Mouse (Mus musculus) embryonic facial prominence, embryonic 11.5 days (tissue): Measurements from ENCODE around the gene Cd209a. TPM values are rescaled to one million over a fixed set of nuclear protein-coding genes. Genes with fewer than 3 reads are reported as not detected.

Source experiments
- ATAC-seq: fragments of 200-750 bp; cut with Nextera tagmentation; replicated peaks from 2 replicates; pipeline ENCODE4 v1.8.0; 2017; ENCODE audit warnings: low read depth; ENCODE audit not compliant: insufficient number of reproducible peaks, low FRiP score, low TSS enrichment
- DNase-seq: peaks from one replicate; pipeline ENCODE4 v3.0.0-alpha.2; 2015; ENCODE audit warnings: low spot score
- H3K27ac ChIP-seq: fragments of 300-500 bp; sonication (generic); replicated peaks from 2 replicates; pipeline ENCODE4 v1.5.1; 2014; ENCODE audit warnings: mild to moderate bottlenecking, low read depth, low read length, control low read depth
- H3K27me3 ChIP-seq: fragments of 300-500 bp; sonication (generic); 2 replicates; pipeline ENCODE4 v1.6.1; 2014; ENCODE audit warnings: mild to moderate bottlenecking, low read length, moderate library complexity, mixed read lengths; ENCODE audit not compliant: control insufficient read depth, insufficient read depth
- H3K36me3 ChIP-seq: fragments of 300-500 bp; sonication (generic); replicated peaks from 2 replicates; pipeline ENCODE4 v1.6.1; 2014; ENCODE audit warnings: low read depth, mild to moderate bottlenecking, low read length, moderate library complexity, mixed read lengths; ENCODE audit not compliant: control insufficient read depth, insufficient read depth
- H3K4me1 ChIP-seq: fragments of 300-500 bp; sonication (generic); 2 replicates; pipeline ENCODE4 v1.6.1; 2014; ENCODE audit warnings: low read length, mixed read lengths; ENCODE audit not compliant: control insufficient read depth, insufficient read depth
- H3K4me2 ChIP-seq: fragments of 300-500 bp; sonication (generic); 2 replicates; pipeline ENCODE4 v1.6.1; 2014; ENCODE audit warnings: low read depth, mild to moderate bottlenecking, control low read depth, low read length, moderate library complexity
- H3K4me3 ChIP-seq: fragments of 300-500 bp; sonication (generic); 2 replicates; pipeline ENCODE4 v1.5.1; 2014; ENCODE audit warnings: low read depth, low read length, control low read depth
- H3K9ac ChIP-seq: fragments of 300-500 bp; sonication (generic); replicated peaks from 2 replicates; pipeline ENCODE4 v1.6.1; 2014; ENCODE audit warnings: mild to moderate bottlenecking, control low read depth, low read length
- H3K9me3 ChIP-seq: fragments of 300-500 bp; sonication (generic); replicated peaks from 2 replicates; pipeline ENCODE4 v1.6.1; 2016; ENCODE audit warnings: mild to moderate bottlenecking, low read length, inconsistent platforms, mixed read lengths; ENCODE audit not compliant: control insufficient read depth
- WGBS: fragments of 180-500 bp; shearing (Covaris S2); extraction: QIAGEN DNeasy Blood & Tissue Kit; methylation state at CpG from one replicate; pipeline ENCODE4 v1.1.7; 2014; 5-methylcytosine and 5-hydroxymethylcytosine counted together
- polyA plus RNA-seq: library from polyadenylated mRNA; unstranded; fragments of >200 nt; fragmentation: Nextera tagmentation; extraction: Ambion mirVana; gene quantifications from 2 replicates; pipeline ENCODE4 v1.2.1, GENCODE M21; 2014

Cd209a gene
- polyA plus RNA-seq, 1 experiment from 2014 or later: not detected

- H3K4me1 ChIP-seq: no peaks in the 10 kb centered on the region
- no peaks in the 10 kb centered on the region for H3K9me3 ChIP-seq
- no peaks in the 10 kb centered on the region for H3K27me3 ChIP-seq
- H3K4me2 ChIP-seq: no peak overlapping the region
- ATAC-seq (peak; percentile 59; the same call in 1 of the 2 replicates), DNase-seq (peak; percentile 61)
- H3K4me3 ChIP-seq: no peak overlapping the region
- H3K36me3 ChIP-seq: no peaks in the 10 kb centered on the region
- no peak overlapping the region for H3K27ac ChIP-seq
- 17% methylated on average over 14 of the region's 14 CpGs for WGBS
- no peak overlapping the region for H3K9ac ChIP-seq
These were observed 30.2 kb downstream of the Cd209a start for GRCm38 (mm10) chr8:3718559-3718958.

GRCm38 (mm10) chr8:3717321-3717954 lies 31.3 kb downstream of the Cd209a start:
- DNase-seq: no peak
- Histone ChIP-seq H3K4me2 (no peak overlapping the region), H3K9ac (no peak overlapping the region), H3K9me3 (no peaks in the 10 kb centered on the region), H3K4me3 (no peak overlapping the region), H3K27me3 (no peaks in the 10 kb centered on the region), H3K27ac (no peak overlapping the region), H3K36me3 (no peaks in the 10 kb centered on the region), H3K4me1 (no peaks in the 10 kb centered on the region)
- no peak for ATAC-seq
- WGBS: 82% methylated on average over 12 of the region's 12 CpGs

- 63% methylated on average over 2 of the region's 2 CpGs for WGBS
- Histone ChIP-seq H3K9ac (no peak overlapping the region), H3K4me1 (no peaks in the 10 kb centered on the region), H3K9me3 (no peaks in the 10 kb centered on the region), H3K4me3 (no peak overlapping the region), H3K27ac (no peak overlapping the region), H3K4me2 (no peak overlapping the region), H3K27me3 (no peaks in the 10 kb centered on the region), H3K36me3 (no peaks in the 10 kb centered on the region)
- DNase-seq: no peak
- ATAC-seq: no peak
These were observed 37.1 kb downstream of the Cd209a start for GRCm38 (mm10) chr8:3711646-3712045.

- no peak for DNase-seq
- H3K9me3 ChIP-seq: no peaks in the 10 kb centered on the region
- no peak overlapping the region for H3K27ac ChIP-seq
- no peak overlapping the region for H3K4me2 ChIP-seq
- ATAC-seq: no peak
- no peaks in the 10 kb centered on the region for H3K36me3 ChIP-seq
- H3K4me1 ChIP-seq: no peaks in the 10 kb centered on the region
- 84% methylated on average over 3 of the region's 3 CpGs for WGBS
- H3K27me3 ChIP-seq: no peaks in the 10 kb centered on the region
- H3K4me3 ChIP-seq: no peak overlapping the region
- H3K9ac ChIP-seq: no peak overlapping the region
These were observed 38.5 kb downstream of the Cd209a start for GRCm38 (mm10) chr8:3710312-3710711.

GRCm38 (mm10) chr8:3707611-3708010 lies 41.2 kb downstream of the Cd209a start:
- no peaks in the 10 kb centered on the region for H3K36me3 ChIP-seq
- H3K9me3 ChIP-seq: no peaks in the 10 kb centered on the region
- no peaks in the 10 kb centered on the region for H3K4me1 ChIP-seq
- H3K27ac ChIP-seq: no peak overlapping the region
- 68% methylated on average over 7 of the region's 7 CpGs for WGBS
- H3K9ac ChIP-seq: no peak overlapping the region
- H3K4me2 ChIP-seq: no peak overlapping the region
- ATAC-seq (no peak), DNase-seq (no peak)
- no peaks in the 10 kb centered on the region for H3K27me3 ChIP-seq
- no peak overlapping the region for H3K4me3 ChIP-seq

- Histone ChIP-seq H3K4me1 (no peaks in the 10 kb centered on the region), H3K4me2 (no peak overlapping the region), H3K27me3 (no peaks in the 10 kb centered on the region), H3K27ac (no peak overlapping the region), H3K9ac (no peak overlapping the region), H3K36me3 (no peaks in the 10 kb centered on the region), H3K9me3 (no peaks in the 10 kb centered on the region), H3K4me3 (no peak overlapping the region)
- ATAC-seq: no peak
- WGBS: 55% methylated on average over 4 of the region's 4 CpGs
- DNase-seq: no peak
These were observed 43.1 kb downstream of the Cd209a start for GRCm38 (mm10) chr8:3705711-3706110.

- no peak overlapping the region for H3K4me2 ChIP-seq
- no peak overlapping the region for H3K27ac ChIP-seq
- no peak overlapping the region for H3K9ac ChIP-seq
- no peak for DNase-seq
- no peaks in the 10 kb centered on the region for H3K9me3 ChIP-seq
- no peaks in the 10 kb centered on the region for H3K36me3 ChIP-seq
- 90% methylated on average over 1 of the region's 1 CpGs for WGBS
- no peak overlapping the region for H3K4me3 ChIP-seq
- no peak for ATAC-seq
- H3K4me1 ChIP-seq: no peaks in the 10 kb centered on the region
- H3K27me3 ChIP-seq: no peaks in the 10 kb centered on the region
These were observed 47.3 kb downstream of the Cd209a start for GRCm38 (mm10) chr8:3701491-3701890.

GRCm38 (mm10) chr8:3694121-3694520 lies 54.7 kb downstream of the Cd209a start, which contains the start of gene Fcer2a:
Gene Fcer2a (minus strand): TSS chr8:3694175.
- 88% methylated on average over 3 of the region's 3 CpGs for WGBS
- no peaks in the 10 kb centered on the region for H3K27me3 ChIP-seq
- H3K4me3 ChIP-seq: no peak within 1 kb of the TSS
- H3K27ac ChIP-seq: no peak within 1 kb of the TSS
- no peaks in the 10 kb centered on the region for H3K4me1 ChIP-seq
- no peak within 1 kb of the TSS for H3K4me2 ChIP-seq
- no peaks in the 10 kb centered on the region for H3K36me3 ChIP-seq
- ATAC-seq (no peak), DNase-seq (no peak)
- no peaks in the 10 kb centered on the region for H3K9me3 ChIP-seq
- H3K9ac ChIP-seq: no peak within 1 kb of the TSS
